ENCODE assay signal across 17 mouse cellular contexts in genomic region chr9:77071676-77072075, GRCm38 (mm10). TPM values are rescaled to one million over a fixed set of nuclear protein-coding genes. Genes with fewer than 3 reads are reported as not detected.
"Had no signal": no experiment of that assay in that cellular context is flagged by ENCODE, and none has a peak within 500 bp of the region (broad histone marks: within the 10 kb centered on the region; RNA-seq: fewer than 3 reads in every experiment).

No protein-coding gene starts in this region.

- H3K9ac ChIP-seq: hindbrain, embryonic 13.5 days; limb, embryonic 13.5 days; liver, embryonic 12.5 days; lung, embryonic 14.5 days; midbrain, embryonic 12.5 days; neural tube, embryonic 13.5 days; stomach, embryonic 15.5 days had no signal

- H3K9me3 ChIP-seq: hindbrain, embryonic 13.5 days; limb, embryonic 13.5 days; liver, embryonic 12.5 days; megakaryocyte, embryonic 14.5 days; midbrain, embryonic 12.5 days; neural tube, embryonic 13.5 days; stomach, embryonic 15.5 days had no signal

- H3K36me3 ChIP-seq: hindbrain, embryonic 13.5 days; limb, embryonic 13.5 days; liver, embryonic 12.5 days; midbrain, embryonic 12.5 days; neural tube, embryonic 13.5 days; stomach, embryonic 15.5 days had no signal

- DNase-seq: left cerebral cortex, postnatal 4 days; lung, embryonic 14.5 days; lung, postnatal 10 days; retina, postnatal 1 day; thymus, postnatal 36 days had no signal

- H3K27ac ChIP-seq: hindbrain, embryonic 13.5 days; hindbrain, postnatal 0 days; limb, embryonic 13.5 days; liver, embryonic 12.5 days; macrophage; midbrain, embryonic 12.5 days; neural tube, embryonic 13.5 days; stomach, embryonic 15.5 days had no signal

- H3K4me3 ChIP-seq: hindbrain, embryonic 13.5 days; limb, embryonic 13.5 days; liver, embryonic 12.5 days; megakaryocyte, embryonic 14.5 days; midbrain, embryonic 12.5 days; neural tube, embryonic 13.5 days; stomach, embryonic 15.5 days had no signal

- H3K4me1 ChIP-seq: hindbrain, embryonic 13.5 days; limb, embryonic 13.5 days; liver, embryonic 12.5 days; megakaryocyte, embryonic 14.5 days; midbrain, embryonic 12.5 days; neural tube, embryonic 13.5 days; stomach, embryonic 15.5 days had no signal

- H3K4me2 ChIP-seq: hindbrain, embryonic 13.5 days; limb, embryonic 13.5 days; liver, embryonic 12.5 days; lung, embryonic 14.5 days; midbrain, embryonic 12.5 days; neural tube, embryonic 13.5 days; stomach, embryonic 15.5 days had no signal

- H3K27me3 ChIP-seq: hindbrain, embryonic 13.5 days; limb, embryonic 13.5 days; liver, embryonic 12.5 days; megakaryocyte, embryonic 14.5 days; midbrain, embryonic 12.5 days; neural tube, embryonic 13.5 days; stomach, embryonic 15.5 days had no signal

- ATAC-seq: hindbrain, postnatal 0 days; liver, embryonic 12.5 days; midbrain, embryonic 16.5 days had no signal

RNA-seq across cellular contexts. Expression of gene Tinag, which starts 26.1 kb away (rescaled TPM):
- polyA plus RNA-seq: hindbrain, embryonic 13.5 days; liver, embryonic 12.5 days; macrophage; midbrain, embryonic 16.5 days; neural tube, embryonic 13.5 days; spleen, adult 2 months; testis, adult 2 months had no signal
